Mouse (Mus musculus): Measurements from ENCODE around the gene Cnga1. TPM values are rescaled to one million over a fixed set of nuclear protein-coding genes. Genes with fewer than 3 reads are reported as not detected.
"Not testable (repeated sequence)": the region's sequence is repeated elsewhere in the genome, so short reads cannot be mapped to it uniquely, and the experiment has no call there.

Gene Cnga1
- polyA plus RNA-seq, 1 experiment from 2014 or later, result not detected

DNA sequence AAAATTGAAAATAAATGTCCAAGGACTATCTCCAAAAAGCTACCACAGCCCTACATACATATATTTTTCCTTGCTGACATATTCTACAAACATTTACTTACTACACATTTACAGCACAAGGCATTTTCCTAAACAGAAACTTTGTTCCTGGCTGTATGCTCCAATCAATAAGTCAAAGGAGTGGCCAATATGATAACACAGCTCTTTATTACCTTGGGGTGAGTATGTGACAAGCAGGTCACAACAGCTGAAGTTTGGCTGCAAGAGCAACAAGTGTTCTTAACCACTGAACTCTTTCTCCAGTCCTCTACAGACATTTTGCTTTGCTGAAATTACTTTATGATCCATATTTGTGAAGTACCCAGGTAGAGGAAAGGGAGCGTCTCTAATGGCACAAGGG is 4.0 kb downstream of the Cnga1 start:
- Histone ChIP-seq H3K27ac (no peak overlapping the region), H3K4me3 (replicated peaks) (no peak overlapping the region), H3K4me2 (no peak overlapping the region), H3K4me1 (replicated peaks) (no peaks in the 10 kb centered on the region), H3K9me3 (replicated peaks) (no peaks in the 10 kb centered on the region), H3K27me3 (no peaks in the 10 kb centered on the region), H3K36me3 (no peaks in the 10 kb centered on the region), H3K9ac (no peak overlapping the region)
- 68% methylated on average over 1 of the region's 1 CpGs for WGBS (ENCODE audit: insufficient replicate concordance)
- DNase-seq, result no peak
- ATAC-seq (ENCODE audit: low read depth), result no peak

DNA sequence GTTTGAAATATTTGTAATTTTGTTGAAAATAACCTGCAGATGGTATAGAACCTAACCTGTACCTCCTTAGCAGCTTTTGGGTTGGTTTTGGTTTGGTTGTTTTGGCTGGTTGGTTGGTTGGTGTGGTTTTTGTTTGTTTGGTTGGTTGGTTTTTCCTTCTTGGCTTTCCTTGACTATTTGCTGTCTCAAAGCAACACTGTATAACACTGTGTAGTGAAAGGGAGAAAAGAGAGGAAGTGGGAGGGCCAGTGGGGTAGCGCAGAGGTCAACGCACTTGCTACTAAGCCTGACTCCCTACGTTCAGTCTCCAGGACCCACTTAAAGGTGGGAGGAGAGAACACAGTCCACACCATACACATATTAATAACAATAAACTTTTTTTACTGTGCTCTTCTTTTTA is 7.5 kb downstream of the Cnga1 start:
- 70% methylated on average over 3 of the region's 3 CpGs for WGBS (ENCODE audit: insufficient replicate concordance)
- H3K4me2 ChIP-seq, result no peak overlapping the region
- no peak overlapping the region for H3K27ac ChIP-seq
- ATAC-seq (ENCODE audit: low read depth) (no peak), DNase-seq (no peak)
- no peaks in the 10 kb centered on the region for H3K9me3 ChIP-seq (replicated peaks)
- H3K27me3 ChIP-seq, result no peaks in the 10 kb centered on the region
- no peaks in the 10 kb centered on the region for H3K4me1 ChIP-seq (replicated peaks)
- no peaks in the 10 kb centered on the region for H3K36me3 ChIP-seq
- H3K9ac ChIP-seq, result no peak overlapping the region
- H3K4me3 ChIP-seq (replicated peaks), result no peak overlapping the region

GRCm38 (mm10) chr5:72636122-72636521 is 8.0 kb downstream of the Cnga1 start:
- Histone ChIP-seq H3K4me3 (replicated peaks) (no peak overlapping the region), H3K9me3 (replicated peaks) (no peaks in the 10 kb centered on the region), H3K27ac (no peak overlapping the region), H3K4me1 (replicated peaks) (no peaks in the 10 kb centered on the region), H3K9ac (no peak overlapping the region), H3K36me3 (no peaks in the 10 kb centered on the region), H3K4me2 (no peak overlapping the region), H3K27me3 (no peaks in the 10 kb centered on the region)
- ATAC-seq (ENCODE audit: low read depth) (no peak), DNase-seq (no peak)
- WGBS (ENCODE audit: insufficient replicate concordance), result 19% methylated on average over 3 of the region's 3 CpGs

GRCm38 (mm10) chr5:72634791-72635271 is 9.2 kb downstream of the Cnga1 start:
- H3K27me3 ChIP-seq, result no peaks in the 10 kb centered on the region
- no peak overlapping the region for H3K27ac ChIP-seq
- 32% methylated on average over 9 of the region's 9 CpGs for WGBS (ENCODE audit: insufficient replicate concordance)
- H3K4me2 ChIP-seq, result peak overlapping the region; percentile 14; the same call in 1 of the 2 replicates
- no peak for ATAC-seq (ENCODE audit: low read depth)
- H3K4me3 ChIP-seq (replicated peaks), result no peak overlapping the region
- H3K9me3 ChIP-seq (replicated peaks), result no peaks in the 10 kb centered on the region
- DNase-seq, result peak; percentile 5
- no peaks in the 10 kb centered on the region for H3K36me3 ChIP-seq
- no peaks in the 10 kb centered on the region for H3K4me1 ChIP-seq (replicated peaks)
- no peak overlapping the region for H3K9ac ChIP-seq

- ATAC-seq (ENCODE audit: low read depth) (no peak), DNase-seq (no peak)
- no peak overlapping the region for H3K9ac ChIP-seq
- H3K9me3 ChIP-seq (replicated peaks), result no peaks in the 10 kb centered on the region
- no peaks in the 10 kb centered on the region for H3K27me3 ChIP-seq
- no peaks in the 10 kb centered on the region for H3K4me1 ChIP-seq (replicated peaks)
- 66% methylated on average over 6 of the region's 6 CpGs for WGBS (ENCODE audit: insufficient replicate concordance)
- H3K4me2 ChIP-seq, result no peak overlapping the region
- no peaks in the 10 kb centered on the region for H3K36me3 ChIP-seq
- H3K27ac ChIP-seq, result no peak overlapping the region
- H3K4me3 ChIP-seq (replicated peaks), result no peak overlapping the region
Measured at GRCm38 (mm10) chr5:72630026-72630425, 14.0 kb downstream of the Cnga1 start.

DNA sequence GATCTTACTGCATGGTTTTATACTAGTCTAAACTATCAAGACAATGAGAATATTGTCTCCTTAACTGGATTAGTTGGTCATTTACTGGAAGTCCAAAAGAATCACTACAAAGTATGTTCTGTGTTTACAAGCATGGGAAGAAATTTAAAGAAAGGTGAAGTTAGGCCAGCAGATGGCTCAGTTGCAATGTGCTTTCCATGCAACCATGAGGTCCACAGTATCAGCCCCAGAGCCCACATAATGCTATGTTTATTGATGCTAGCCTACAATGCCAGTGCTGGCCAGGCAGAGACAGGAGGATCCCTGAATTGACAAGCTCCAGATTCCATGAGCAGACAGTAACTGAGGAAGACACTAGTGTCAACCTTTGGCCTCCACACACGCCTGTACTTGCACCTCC is 23.1 kb downstream of the Cnga1 start:
- no peak overlapping the region for H3K9ac ChIP-seq
- H3K27ac ChIP-seq, result no peak overlapping the region
- DNase-seq (no peak), ATAC-seq (ENCODE audit: low read depth) (no peak)
- H3K9me3 ChIP-seq (replicated peaks), result no peaks in the 10 kb centered on the region
- 52% methylated on average over 1 of the region's 1 CpGs for WGBS (ENCODE audit: insufficient replicate concordance)
- H3K27me3 ChIP-seq, result no peaks in the 10 kb centered on the region
- H3K4me2 ChIP-seq, result no peak overlapping the region
- no peak overlapping the region for H3K4me3 ChIP-seq (replicated peaks)
- H3K36me3 ChIP-seq, result no peaks in the 10 kb centered on the region
- H3K4me1 ChIP-seq (replicated peaks), result no peaks in the 10 kb centered on the region

GRCm38 (mm10) chr5:72617413-72617812 is 26.7 kb downstream of the Cnga1 start:
- no peak for ATAC-seq (ENCODE audit: low read depth)
- 39% methylated on average over 4 of the region's 4 CpGs for WGBS (ENCODE audit: insufficient replicate concordance)

DNA sequence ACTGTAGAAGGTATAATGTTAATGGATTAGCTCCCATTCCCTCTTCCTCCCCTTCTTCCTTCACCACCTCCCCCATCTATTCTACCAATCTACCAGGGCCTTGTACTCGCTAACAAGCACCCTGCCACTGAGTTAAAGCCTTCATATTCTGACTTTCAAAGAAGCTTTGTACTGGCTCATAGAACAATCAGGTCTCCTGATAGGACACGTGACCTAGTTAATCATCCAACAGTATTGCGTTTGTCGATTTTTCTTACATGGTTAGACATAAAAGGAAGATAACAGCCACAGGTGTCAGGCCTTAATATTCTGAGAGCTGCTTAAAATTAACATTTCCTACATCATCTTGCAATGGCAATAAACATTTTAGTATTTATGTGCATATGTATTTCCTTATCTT is 40.9 kb downstream of the Cnga1 start:
- ATAC-seq (ENCODE audit: low read depth), result no peak
- Histone ChIP-seq H3K9ac (no peak overlapping the region), H3K36me3 (no peaks in the 10 kb centered on the region), H3K27me3 (no peaks in the 10 kb centered on the region), H3K4me3 (replicated peaks) (no peak overlapping the region), H3K9me3 (replicated peaks) (no peaks in the 10 kb centered on the region), H3K4me1 (replicated peaks) (no peaks in the 10 kb centered on the region), H3K27ac (no peak overlapping the region), H3K4me2 (no peak overlapping the region)
- DNase-seq, result no peak
- 68% methylated on average over 4 of the region's 4 CpGs for WGBS (ENCODE audit: insufficient replicate concordance)

More at GRCm38 (mm10) chr5:72617413-72617812, 26.7 kb downstream of the Cnga1 start:
- DNase-seq, result no peak
- H3K9ac ChIP-seq, result no peak overlapping the region
- no peak overlapping the region for H3K27ac ChIP-seq
- H3K9me3 ChIP-seq (replicated peaks), result no peaks in the 10 kb centered on the region
- H3K4me2 ChIP-seq, result no peak overlapping the region
- H3K4me3 ChIP-seq (replicated peaks), result no peak overlapping the region
- H3K4me1 ChIP-seq (replicated peaks), result no peaks in the 10 kb centered on the region
- no peaks in the 10 kb centered on the region for H3K27me3 ChIP-seq
- H3K36me3 ChIP-seq, result no peaks in the 10 kb centered on the region

DNA sequence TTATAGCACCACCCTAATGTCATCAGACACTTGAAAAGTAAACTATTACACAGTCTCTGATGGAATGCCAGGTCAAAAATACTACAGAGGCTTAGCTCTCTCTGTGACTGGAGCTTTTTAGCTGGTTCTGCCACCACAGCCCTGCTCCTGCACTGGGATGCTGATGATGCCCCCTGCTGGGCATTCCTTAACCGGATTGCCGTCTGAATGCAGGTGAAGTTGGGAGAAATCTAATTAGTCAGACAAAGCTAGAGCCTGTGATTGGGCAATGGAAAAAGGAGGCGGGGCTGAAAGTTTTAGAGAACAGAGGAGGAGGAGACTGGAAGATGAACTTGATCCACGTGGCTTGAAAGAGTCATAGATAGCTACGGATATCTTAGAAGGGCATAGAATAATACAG is 43.1 kb downstream of the Cnga1 start:
- ATAC-seq (ENCODE audit: low read depth) (no peak), DNase-seq (peak; percentile 8)
- Histone ChIP-seq H3K9me3 (replicated peaks) (no peaks in the 10 kb centered on the region), H3K27ac (no peak overlapping the region), H3K9ac (no peak overlapping the region), H3K4me1 (replicated peaks) (no peaks in the 10 kb centered on the region), H3K4me3 (replicated peaks) (no peak overlapping the region), H3K27me3 (no peaks in the 10 kb centered on the region), H3K4me2 (no peak overlapping the region), H3K36me3 (no peaks in the 10 kb centered on the region)
- WGBS (ENCODE audit: insufficient replicate concordance), result 13% methylated on average over 5 of the region's 5 CpGs

DNA sequence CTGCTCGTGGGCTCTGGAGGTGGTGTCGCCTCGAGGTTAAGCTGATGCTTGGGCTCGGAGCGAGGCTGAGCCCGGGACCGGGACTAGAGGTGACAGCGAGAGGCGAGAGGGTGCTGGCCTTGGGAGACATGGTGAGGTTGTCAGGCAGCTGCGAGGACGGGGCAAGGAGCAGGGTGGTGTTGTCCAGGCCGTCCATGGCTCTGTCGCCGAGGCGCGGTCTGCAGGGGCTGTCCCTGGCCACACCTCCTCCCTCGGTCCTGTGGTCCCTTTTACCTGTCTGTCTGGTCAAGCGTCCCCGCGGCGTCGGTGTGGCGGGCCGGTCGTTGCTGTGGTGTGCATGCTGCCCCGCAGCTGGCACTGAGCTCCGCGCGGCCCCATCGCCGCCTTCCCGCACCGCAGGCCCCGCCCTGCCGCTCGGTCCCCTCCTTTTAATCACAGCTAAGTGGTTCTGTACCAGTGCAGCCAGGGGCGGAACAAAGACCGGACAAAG is 56.8 kb downstream of the Cnga1 start, which contains the start of gene Gm5868:
TSS of gene Gm5868 (minus strand) at position 360 of the 490 bp plus-strand sequence.
- H3K36me3 ChIP-seq, result no peaks in the 10 kb centered on the region
- H3K4me2 ChIP-seq, result peak within 1 kb of the TSS; percentile 57
- DNase-seq (no peak), ATAC-seq (ENCODE audit: low read depth) (no peak; the same call in 1 of the 2 replicates)
- peak within 1 kb of the TSS; percentile 37 for H3K4me3 ChIP-seq (replicated peaks)
- no peaks in the 10 kb centered on the region for H3K9me3 ChIP-seq (replicated peaks)
- 4% methylated on average over 37 of the region's 38 CpGs for WGBS (ENCODE audit: insufficient replicate concordance)
- H3K27me3 ChIP-seq, result peaks cover 30% of the 10 kb centered on the region
- H3K27ac ChIP-seq, result no peak within 1 kb of the TSS
- no peaks in the 10 kb centered on the region for H3K4me1 ChIP-seq (replicated peaks)
- no peak within 1 kb of the TSS for H3K9ac ChIP-seq

DNA sequence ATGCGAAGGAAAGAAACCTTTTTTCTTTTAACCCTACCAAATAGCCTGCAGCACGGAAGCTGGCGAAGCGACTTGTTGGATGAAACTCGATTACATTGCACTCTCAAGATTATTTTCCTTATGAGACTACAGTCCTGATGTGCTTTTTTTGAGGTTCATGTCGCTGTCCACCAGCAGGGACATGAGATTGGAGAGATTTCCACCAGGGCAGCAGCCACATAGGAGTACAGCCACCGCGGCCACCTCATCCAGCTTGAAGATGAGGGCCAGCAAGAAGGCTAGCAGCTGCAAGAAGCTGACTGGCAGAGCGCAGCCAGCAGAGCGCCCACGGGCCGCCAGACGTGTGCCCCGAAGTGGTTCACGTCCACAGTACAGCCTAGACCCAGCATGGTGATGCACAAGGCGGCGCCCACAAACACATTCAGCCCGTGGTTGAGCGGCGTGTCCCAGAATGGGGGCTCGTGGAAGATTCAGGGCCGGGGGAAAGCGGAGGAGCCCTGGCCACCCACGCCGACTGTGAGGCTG is 57.3 kb downstream of the Cnga1 start:
- not testable (repeated sequence) for H3K4me1 ChIP-seq (replicated peaks); DNase-seq; ATAC-seq (ENCODE audit: low read depth); H3K9me3 ChIP-seq (replicated peaks); H3K27ac ChIP-seq; H3K9ac ChIP-seq; H3K36me3 ChIP-seq
- Histone ChIP-seq H3K27me3 (peaks cover 33% of the 10 kb centered on the region), H3K4me3 (replicated peaks) (0 out of 2 replicates have a peak overlapping the region, but pooled peaks have one; percentile 37), H3K4me2 (peak overlapping the region; percentile 57)
- WGBS (ENCODE audit: insufficient replicate concordance), result 33% methylated on average over 25 of the region's 25 CpGs

DNA sequence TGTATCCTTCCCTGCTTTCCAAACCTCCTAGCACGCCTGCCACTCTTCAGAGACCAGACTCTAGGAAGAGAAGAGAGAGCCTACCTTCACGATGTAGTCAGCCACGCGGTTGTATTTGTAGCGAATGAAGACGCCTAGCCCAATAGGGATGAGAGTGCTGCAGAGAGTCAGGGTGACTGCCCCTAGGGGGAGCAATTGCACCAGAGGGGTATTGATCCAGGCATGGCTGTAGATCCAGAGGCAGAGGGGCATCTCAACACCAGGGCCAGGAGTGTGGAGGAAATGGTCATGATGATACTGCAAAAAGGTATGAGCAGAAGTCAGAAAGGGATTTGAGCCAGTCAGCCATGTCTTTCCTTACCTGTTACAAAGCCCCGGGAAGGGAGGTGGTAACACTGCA is 58.0 kb downstream of the Cnga1 start:
- H3K4me2 ChIP-seq; H3K36me3 ChIP-seq; ATAC-seq (ENCODE audit: low read depth); H3K27ac ChIP-seq; H3K4me1 ChIP-seq (replicated peaks); H3K9me3 ChIP-seq (replicated peaks); H3K9ac ChIP-seq; H3K4me3 ChIP-seq (replicated peaks); DNase-seq: not testable (repeated sequence)
- H3K27me3 ChIP-seq, result peaks cover 39% of the 10 kb centered on the region
- WGBS (ENCODE audit: insufficient replicate concordance), result 36% methylated on average over 7 of the region's 7 CpGs
